Mouse (Mus musculus): ENCODE measurements at regions not wholly inside any gene's neighbourhood (a gene's known extent, or its start where the extent isn't known, plus 50 kb on each side); places are given as distances from the start of the nearest gene placed in this dataset.

DNA sequence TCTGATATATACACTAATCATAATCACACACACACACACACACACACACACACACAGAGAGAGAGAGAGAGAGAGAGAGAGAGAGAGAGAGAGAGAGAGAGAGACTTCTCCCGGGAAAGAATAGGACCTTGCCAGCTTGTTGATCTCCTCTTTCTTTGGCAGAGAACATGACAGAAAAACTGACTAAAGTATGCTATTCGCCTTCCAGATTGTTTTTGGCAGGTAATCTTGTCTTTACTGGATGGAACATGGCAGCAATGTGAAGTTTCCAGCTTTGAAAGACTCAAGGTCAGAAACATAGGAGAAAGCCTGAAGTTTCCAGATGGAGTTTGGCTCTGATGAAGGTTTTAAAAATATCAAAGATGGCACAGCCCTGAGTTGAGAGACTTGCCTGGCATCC is 87.8 kb upstream of the Cpm start:
- WGBS, result 61% methylated on average over 2 of the region's 2 CpGs
- Histone ChIP-seq H3K27ac (no peak overlapping the region), H3K4me2 (no peak overlapping the region), H3K4me3 (replicated peaks) (no peak overlapping the region), H3K9ac (no peak overlapping the region), H3K36me3 (no peaks in the 10 kb centered on the region), H3K4me1 (no peaks in the 10 kb centered on the region), H3K27me3 (replicated peaks) (no peaks in the 10 kb centered on the region), H3K9me3 (no peaks in the 10 kb centered on the region)
- no peak for ATAC-seq (ENCODE audit: insufficient read depth, low FRiP score, low read depth)

DNA sequence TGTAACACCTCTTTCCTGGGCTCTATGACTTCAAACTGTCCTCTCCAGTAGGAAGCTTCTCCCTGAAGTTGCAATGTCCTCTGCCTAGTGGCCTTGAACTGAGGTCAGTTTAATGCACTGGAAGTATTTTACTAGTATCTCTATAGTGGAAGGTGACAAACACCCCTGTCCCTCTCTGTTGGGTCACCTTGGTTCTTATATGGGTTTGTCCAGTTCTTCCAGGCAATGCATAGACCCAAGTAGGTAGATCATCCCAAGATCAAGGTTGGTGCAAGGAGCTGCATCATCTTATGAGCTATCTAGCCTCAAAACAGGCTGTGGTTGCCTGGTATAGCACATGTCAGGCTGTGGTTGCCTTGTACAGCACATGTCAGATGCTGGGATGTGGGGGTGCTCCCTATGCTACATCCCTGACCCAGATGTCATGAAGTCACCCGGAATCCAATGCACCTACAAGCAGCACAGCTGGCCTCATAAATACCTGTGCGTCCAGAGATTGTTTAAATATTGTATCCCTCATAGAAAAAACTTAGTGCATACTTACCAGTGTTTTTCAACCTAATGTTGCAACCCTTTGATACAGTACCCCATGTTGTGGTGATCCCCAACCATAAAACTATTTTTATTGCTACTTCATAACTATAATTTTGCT is 88.4 kb upstream of the Cpm start:
- ATAC-seq (ENCODE audit: insufficient read depth, low FRiP score, low read depth), result no peak
- 90% methylated on average over 2 of the region's 2 CpGs for WGBS
- H3K4me2 ChIP-seq, result no peak overlapping the region
- H3K27me3 ChIP-seq (replicated peaks), result no peaks in the 10 kb centered on the region
- no peak overlapping the region for H3K27ac ChIP-seq
- no peak overlapping the region for H3K9ac ChIP-seq
- no peaks in the 10 kb centered on the region for H3K4me1 ChIP-seq
- no peaks in the 10 kb centered on the region for H3K36me3 ChIP-seq
- no peaks in the 10 kb centered on the region for H3K9me3 ChIP-seq
- no peak overlapping the region for H3K4me3 ChIP-seq (replicated peaks)

DNA sequence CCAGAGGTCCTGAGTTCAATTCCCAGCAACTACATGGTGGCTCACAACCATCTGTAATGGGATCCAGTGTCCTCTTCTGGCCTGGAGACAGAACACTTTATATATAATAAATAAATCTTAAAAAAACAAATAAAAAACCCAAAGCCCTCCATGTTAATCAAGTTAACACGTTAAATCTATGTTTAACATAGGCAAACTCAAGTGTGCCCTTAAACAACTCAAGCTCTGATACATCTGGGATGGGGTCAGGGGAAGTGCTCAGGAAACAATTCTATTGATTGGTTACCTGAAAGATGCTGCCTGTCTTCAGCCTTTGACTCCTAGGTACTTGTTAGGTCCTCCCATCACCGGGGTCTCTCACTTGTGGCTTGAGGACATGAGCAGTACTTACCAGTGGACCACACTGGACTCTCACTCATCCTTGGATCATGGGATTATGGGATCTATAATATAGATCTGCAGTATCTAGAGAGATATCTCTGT is 89.1 kb upstream of the Cpm start:
- H3K4me1 ChIP-seq, result no peaks in the 10 kb centered on the region
- WGBS, result 87% methylated on average over 2 of the region's 2 CpGs
- no peak overlapping the region for H3K9ac ChIP-seq
- H3K9me3 ChIP-seq, result no peaks in the 10 kb centered on the region
- H3K36me3 ChIP-seq, result no peaks in the 10 kb centered on the region
- no peak overlapping the region for H3K27ac ChIP-seq
- H3K27me3 ChIP-seq (replicated peaks), result no peaks in the 10 kb centered on the region
- ATAC-seq (ENCODE audit: insufficient read depth, low FRiP score, low read depth), result no peak
- H3K4me2 ChIP-seq, result no peak overlapping the region
- no peak overlapping the region for H3K4me3 ChIP-seq (replicated peaks)

DNA sequence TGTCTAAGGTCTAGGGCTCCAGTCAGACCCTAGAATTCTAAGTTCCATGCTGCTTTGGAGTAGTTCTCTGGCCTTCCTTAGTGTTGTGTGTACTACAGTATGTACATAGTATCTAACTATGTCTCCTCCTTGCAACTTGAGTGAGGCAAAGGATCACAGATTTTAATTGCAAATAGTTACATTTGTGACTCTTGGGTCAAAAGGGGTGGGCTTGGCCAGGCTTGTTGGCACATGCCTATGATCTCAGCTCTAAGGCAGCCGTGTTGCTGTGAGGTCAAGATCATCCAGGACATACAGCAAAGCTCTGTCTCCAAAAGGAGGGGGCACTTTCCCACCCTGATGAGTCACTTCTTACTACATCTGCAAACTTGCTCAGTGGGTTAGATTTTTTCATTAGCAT is 89.8 kb upstream of the Cpm start:
- Histone ChIP-seq H3K9ac (no peak overlapping the region), H3K36me3 (no peaks in the 10 kb centered on the region), H3K9me3 (no peaks in the 10 kb centered on the region), H3K4me2 (no peak overlapping the region), H3K27ac (no peak overlapping the region), H3K4me3 (replicated peaks) (no peak overlapping the region), H3K4me1 (no peaks in the 10 kb centered on the region), H3K27me3 (replicated peaks) (no peaks in the 10 kb centered on the region)
- ATAC-seq (ENCODE audit: insufficient read depth, low FRiP score, low read depth), result no peak
- 59% methylated on average over 1 of the region's 1 CpGs for WGBS

DNA sequence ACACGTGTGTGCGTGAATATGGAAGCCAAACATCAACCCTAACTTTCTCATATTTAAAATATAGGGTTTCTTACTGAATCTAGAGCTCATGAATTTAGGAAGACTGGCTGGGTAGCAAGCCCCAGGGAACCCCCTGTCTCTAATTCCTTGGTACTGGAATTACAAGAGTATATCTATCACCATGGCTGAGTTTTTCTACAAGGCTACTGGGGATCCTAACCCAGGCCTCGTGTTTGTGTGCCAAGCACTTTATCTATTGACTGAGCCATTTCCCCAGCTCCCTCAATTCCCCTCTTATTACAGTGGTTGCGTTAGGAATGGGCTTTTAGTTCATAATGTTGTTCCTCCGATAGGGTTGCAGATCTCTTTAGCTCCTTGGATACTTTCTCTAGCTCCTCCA is 90.6 kb upstream of the Cpm start:
- Histone ChIP-seq H3K4me1 (no peaks in the 10 kb centered on the region), H3K9ac (no peak overlapping the region), H3K36me3 (no peaks in the 10 kb centered on the region), H3K27ac (no peak overlapping the region), H3K4me3 (replicated peaks) (no peak overlapping the region), H3K27me3 (replicated peaks) (no peaks in the 10 kb centered on the region), H3K4me2 (no peak overlapping the region), H3K9me3 (no peaks in the 10 kb centered on the region)
- WGBS, result 81% methylated on average over 5 of the region's 5 CpGs
- no peak for ATAC-seq (ENCODE audit: insufficient read depth, low FRiP score, low read depth)

DNA sequence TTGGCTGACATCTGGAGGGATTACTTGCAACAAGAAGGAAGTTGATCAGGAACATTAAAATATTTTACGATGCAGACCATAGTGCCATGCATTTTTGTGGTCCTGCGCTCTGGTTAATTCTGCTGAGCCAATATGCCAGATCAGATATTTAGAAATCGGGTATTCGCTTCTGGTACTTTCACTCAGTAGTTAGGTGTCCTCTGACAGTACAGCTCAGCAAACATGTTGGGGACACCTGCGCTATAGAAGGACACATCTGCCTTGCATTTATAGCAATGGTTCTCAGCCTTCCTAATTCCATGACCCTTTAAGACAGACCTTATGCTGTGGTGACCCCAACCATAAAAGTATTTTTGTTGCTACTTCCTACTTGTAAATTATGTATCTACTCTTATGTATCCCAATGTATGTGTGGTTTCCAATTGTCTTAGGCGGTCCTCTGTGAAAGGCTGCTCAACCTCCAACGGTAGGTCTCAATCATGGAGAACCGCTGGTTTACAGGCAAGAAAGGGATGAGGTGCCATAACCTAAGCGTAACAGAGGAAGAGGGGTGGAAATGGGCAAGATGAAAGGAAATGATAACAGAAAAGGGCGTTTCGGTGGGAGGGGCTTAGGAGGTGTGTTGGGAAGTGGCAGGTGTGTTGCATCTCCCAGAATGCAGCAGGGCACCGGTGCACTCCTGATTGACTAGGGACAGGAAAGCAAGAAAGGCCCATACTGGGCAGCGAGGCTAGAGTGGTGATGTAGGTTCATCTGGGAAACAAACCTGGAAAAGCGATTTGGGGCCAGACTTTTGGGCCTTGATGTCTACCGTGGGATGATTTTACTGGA is 92.3 kb upstream of the Cpm start:
- no peak for ATAC-seq (ENCODE audit: insufficient read depth, low FRiP score, low read depth)
- no peaks in the 10 kb centered on the region for H3K36me3 ChIP-seq

DNA sequence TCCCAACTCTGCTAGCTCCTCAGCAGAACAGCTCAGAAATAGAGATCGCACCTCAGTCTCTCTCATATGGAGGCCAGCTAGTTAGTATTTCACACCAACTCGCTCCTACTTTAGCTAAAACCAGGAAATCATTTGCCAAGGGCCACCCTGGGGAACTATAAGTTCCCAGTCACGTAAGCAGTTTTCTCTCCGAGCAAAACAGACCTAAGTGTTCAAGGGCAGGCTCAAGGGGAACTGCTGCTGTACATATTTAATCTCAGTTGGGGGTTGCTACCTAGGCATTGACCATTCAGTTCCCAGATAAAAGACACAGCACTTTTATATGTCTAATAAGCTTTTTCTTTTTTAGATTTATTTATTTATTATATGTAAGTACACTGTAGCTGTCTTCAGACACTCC is 93.5 kb upstream of the Cpm start:
- Histone ChIP-seq H3K9me3 (no peaks in the 10 kb centered on the region), H3K4me1 (no peaks in the 10 kb centered on the region), H3K4me2 (no peak overlapping the region), H3K27me3 (replicated peaks) (no peaks in the 10 kb centered on the region), H3K27ac (no peak overlapping the region), H3K4me3 (replicated peaks) (no peak overlapping the region), H3K9ac (no peak overlapping the region), H3K36me3 (no peaks in the 10 kb centered on the region)
- no peak for ATAC-seq (ENCODE audit: insufficient read depth, low FRiP score, low read depth)
- WGBS, result 88% methylated on average over 4 of the region's 4 CpGs

More for the DNA sequence above, 92.3 kb upstream of the Cpm start:
- no peak overlapping the region for H3K4me3 ChIP-seq (replicated peaks)
- WGBS, result 94% methylated on average over 15 of the region's 15 CpGs
- H3K9me3 ChIP-seq, result no peaks in the 10 kb centered on the region
- no peak overlapping the region for H3K9ac ChIP-seq
- no peak overlapping the region for H3K4me2 ChIP-seq
- no peak overlapping the region for H3K27ac ChIP-seq
- no peaks in the 10 kb centered on the region for H3K27me3 ChIP-seq (replicated peaks)
- no peaks in the 10 kb centered on the region for H3K4me1 ChIP-seq

DNA sequence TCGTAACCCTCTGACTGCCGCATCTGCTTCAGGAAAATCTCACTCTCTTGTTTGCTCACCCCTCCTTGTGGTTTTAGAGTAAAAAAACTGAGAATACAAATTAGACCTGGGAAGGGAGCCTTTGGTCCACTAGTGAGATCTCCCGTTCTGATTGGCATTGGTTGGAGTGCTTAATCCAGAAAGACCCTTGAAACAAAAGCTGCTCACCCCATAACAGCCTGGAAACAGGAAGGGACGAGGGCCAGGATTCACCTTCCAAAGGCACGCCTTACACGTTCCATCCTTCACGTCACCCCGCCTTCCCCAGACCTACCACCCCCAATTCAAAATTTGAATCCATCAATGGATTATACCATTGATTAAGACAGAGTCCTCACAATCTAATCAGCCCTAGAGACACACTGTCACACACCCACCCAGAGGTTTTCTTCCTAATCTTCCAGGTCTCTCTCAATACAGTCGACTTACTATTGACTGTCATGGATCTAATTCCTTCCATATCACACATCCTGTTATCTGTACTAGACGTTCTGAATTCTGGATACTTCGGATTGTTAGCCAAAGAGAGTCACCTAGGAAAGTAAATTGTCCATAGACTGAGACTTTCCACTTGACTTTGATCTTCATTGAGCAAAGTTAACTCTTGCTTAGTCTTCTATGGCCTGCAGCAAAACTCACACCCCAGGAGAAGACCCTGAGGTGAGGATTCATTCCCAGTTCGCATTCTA is 94.1 kb upstream of the Cpm start:
- Histone ChIP-seq H3K9me3 (no peaks in the 10 kb centered on the region), H3K4me1 (no peaks in the 10 kb centered on the region), H3K4me3 (replicated peaks) (no peak overlapping the region), H3K36me3 (no peaks in the 10 kb centered on the region), H3K27ac (no peak overlapping the region), H3K9ac (no peak overlapping the region), H3K4me2 (no peak overlapping the region), H3K27me3 (replicated peaks) (no peaks in the 10 kb centered on the region)
- WGBS, result 81% methylated on average over 12 of the region's 12 CpGs
- no peak for ATAC-seq (ENCODE audit: insufficient read depth, low FRiP score, low read depth)

DNA sequence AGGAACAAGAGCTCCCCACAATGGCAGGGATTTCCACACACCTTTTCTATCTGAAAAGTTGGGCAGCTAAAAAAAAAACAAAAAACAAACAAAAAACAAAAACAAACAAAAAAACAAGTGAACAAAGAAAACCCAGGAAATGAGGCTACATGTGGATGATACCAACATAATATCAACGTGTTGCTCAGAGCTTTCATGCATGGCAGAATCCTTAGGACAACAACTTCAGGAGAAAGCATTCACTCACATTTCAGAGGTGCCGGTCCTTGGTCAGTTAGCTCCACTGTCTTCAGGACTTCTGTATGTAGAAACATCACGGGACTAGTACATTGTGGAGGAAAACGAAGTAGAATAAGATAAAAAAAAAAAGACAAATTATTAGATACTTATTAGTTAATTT is 94.8 kb upstream of the Cpm start:
- H3K4me2 ChIP-seq, result no peak overlapping the region
- 83% methylated on average over 4 of the region's 4 CpGs for WGBS
- H3K36me3 ChIP-seq, result no peaks in the 10 kb centered on the region
- H3K4me1 ChIP-seq, result no peaks in the 10 kb centered on the region
- no peak overlapping the region for H3K4me3 ChIP-seq (replicated peaks)
- H3K27ac ChIP-seq, result no peak overlapping the region
- H3K9ac ChIP-seq, result no peak overlapping the region
- H3K9me3 ChIP-seq, result no peaks in the 10 kb centered on the region
- no peak for ATAC-seq (ENCODE audit: insufficient read depth, low FRiP score, low read depth)
- H3K27me3 ChIP-seq (replicated peaks), result no peaks in the 10 kb centered on the region

DNA sequence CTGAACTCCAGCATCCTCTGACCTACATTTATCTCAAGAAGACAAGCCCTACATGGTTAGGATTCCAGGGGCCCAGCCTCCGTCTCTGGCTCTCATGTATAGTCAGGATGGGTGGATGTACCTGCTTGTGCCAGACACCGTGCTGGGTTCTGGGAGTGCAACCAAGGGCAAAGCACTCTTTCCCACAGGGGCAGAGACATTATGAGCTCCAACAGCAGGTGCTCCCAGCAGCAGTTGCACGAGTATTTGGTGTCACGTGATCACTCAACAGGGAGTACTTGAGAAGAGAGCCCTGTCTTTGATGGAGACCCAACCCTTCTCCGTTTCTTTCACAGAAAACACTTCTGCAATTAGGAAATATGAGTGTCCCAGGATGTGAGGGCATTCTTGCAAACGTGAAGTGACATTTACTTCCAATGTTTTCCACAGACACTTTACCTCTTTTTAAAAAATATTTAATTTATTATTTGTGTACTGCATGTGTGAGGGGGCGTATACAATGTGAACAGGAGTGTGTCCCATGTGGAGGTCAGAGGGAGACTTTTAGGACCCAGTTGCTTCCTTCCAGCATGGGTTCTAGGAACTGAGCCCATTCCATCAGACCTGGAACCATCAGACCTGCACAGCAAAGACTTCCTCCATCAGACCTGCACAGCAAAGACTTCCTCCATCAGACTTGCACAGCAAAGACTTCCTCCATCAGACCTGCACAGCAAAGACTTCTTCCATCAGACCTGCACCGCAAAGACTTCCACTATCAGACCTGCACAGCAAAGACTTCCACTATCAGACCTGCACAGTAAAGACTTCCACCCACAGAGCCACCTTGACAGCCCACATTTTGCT is 95.5 kb upstream of the Cpm start:
- no peak overlapping the region for H3K27ac ChIP-seq
- no peaks in the 10 kb centered on the region for H3K4me1 ChIP-seq
- no peak overlapping the region for H3K4me3 ChIP-seq (replicated peaks)
- ATAC-seq (ENCODE audit: insufficient read depth, low FRiP score, low read depth), result no peak
- no peaks in the 10 kb centered on the region for H3K27me3 ChIP-seq (replicated peaks)
- H3K4me2 ChIP-seq, result no peak overlapping the region
- H3K9ac ChIP-seq, result no peak overlapping the region
- 86% methylated on average over 8 of the region's 8 CpGs for WGBS
- no peaks in the 10 kb centered on the region for H3K36me3 ChIP-seq
- H3K9me3 ChIP-seq, result no peaks in the 10 kb centered on the region

DNA sequence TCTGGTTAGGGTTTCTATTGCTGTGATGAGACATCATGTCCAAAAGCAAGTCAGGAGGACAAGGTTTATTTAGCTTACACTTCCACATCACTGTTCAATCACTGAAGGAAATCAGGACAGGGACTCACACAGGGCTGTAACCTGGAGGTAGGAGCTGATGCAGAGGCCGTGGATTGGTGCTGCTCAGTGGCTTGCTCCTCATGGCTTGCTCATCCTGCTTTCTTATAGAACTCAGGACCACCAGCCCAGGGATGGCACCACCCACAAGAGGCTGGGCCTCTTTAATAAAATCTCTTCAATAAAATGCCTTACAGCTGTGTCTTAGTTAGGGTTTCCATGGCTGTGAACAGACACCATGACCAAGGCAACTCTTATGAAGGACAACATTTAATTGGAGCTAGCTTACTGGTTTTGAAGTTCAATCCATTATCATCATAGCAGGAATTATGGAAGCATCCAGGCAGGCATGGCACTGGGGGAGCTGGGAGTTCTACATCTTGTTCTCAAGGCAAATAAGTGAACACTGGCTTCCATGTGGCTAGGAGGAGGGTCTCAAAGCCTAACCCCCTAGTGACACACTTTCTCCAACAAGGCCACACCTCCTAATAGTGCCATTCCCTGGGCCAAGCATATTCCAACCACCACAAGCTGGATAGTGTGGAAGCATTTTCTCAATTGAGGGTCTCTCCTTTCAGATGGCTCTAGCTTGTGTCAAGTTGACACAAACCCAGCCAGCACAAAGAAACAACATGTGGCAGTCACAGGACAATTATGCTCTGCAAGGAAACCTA is 96.4 kb upstream of the Cpm start:
- no peaks in the 10 kb centered on the region for H3K27me3 ChIP-seq (replicated peaks)
- WGBS, result 90% methylated on average over 1 of the region's 1 CpGs
- no peak overlapping the region for H3K4me2 ChIP-seq
- no peak for ATAC-seq (ENCODE audit: insufficient read depth, low FRiP score, low read depth)
- H3K36me3 ChIP-seq, result no peaks in the 10 kb centered on the region
- no peak overlapping the region for H3K4me3 ChIP-seq (replicated peaks)
- H3K9ac ChIP-seq, result no peak overlapping the region
- no peaks in the 10 kb centered on the region for H3K4me1 ChIP-seq
- no peak overlapping the region for H3K27ac ChIP-seq
- no peaks in the 10 kb centered on the region for H3K9me3 ChIP-seq
